31 mouse cellular contexts compared by ENCODE assay signal in the genomic region with DNA sequence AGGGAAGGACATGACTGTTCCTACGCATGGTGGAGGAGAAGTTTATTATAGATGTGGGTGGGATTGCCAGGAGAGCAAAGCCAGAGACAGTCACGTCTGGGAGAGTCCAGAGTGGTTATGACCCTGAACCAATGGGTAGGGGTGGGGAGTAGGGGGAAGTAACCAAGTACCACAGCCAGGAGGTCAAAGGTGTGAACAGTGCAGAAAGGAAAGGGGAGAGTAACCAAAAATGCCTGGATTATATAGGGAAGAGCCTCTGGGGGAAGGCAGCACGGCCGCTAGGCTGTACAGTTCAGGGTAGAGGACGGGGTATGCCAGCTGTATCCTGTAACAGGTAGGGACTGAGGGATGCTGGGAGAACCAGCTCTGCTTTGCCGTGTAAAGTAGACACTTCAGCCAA. TPM values are rescaled to one million over a fixed set of nuclear protein-coding genes. Genes with fewer than 3 reads are reported as not detected.
DNase-seq lines count a peak whose midpoint lies in the region; ATAC-seq and TF ChIP-seq lines count a peak whose summit lies in the region.
"Had no signal": no experiment of that assay in that cellular context is flagged by ENCODE, and none has a peak within 500 bp of the region (broad histone marks: within the 10 kb centered on the region; RNA-seq: fewer than 3 reads in every experiment).

No protein-coding gene starts in this region.

- peaks cover 70% of the 10 kb centered on the region for H3K4me1 ChIP-seq in E14TG2a.4 (replicated peaks; ENCODE audit: low read depth, low read length)
- no peaks in the 10 kb centered on the region for H3K4me1 ChIP-seq in hindbrain, embryonic 16.5 days (ENCODE audit: control insufficient read depth, insufficient read depth, low read depth, low read length)
- H3K4me1 ChIP-seq: embryonic facial prominence, embryonic 12.5 days had no signal

- no peaks in the 10 kb centered on the region for H3K27me3 ChIP-seq in E14TG2a.4 (ENCODE audit: insufficient read depth, low read length)
- H3K27me3 ChIP-seq in hindbrain, embryonic 16.5 days (replicated peaks; ENCODE audit: control insufficient read depth, insufficient read depth, low read length): no peaks in the 10 kb centered on the region
- H3K27me3 ChIP-seq: embryonic facial prominence, embryonic 15.5 days had no signal

- 89% methylated on average over 6 of the region's 6 CpGs for WGBS in hindbrain, embryonic 16.5 days

- DNase-seq in kidney, postnatal 4 days: peak; percentile 16 to 19
- no peak for DNase-seq in kidney, postnatal 36 days
- DNase-seq in ES-CJ7 (ENCODE audit: low read depth, low spot score) (peak; percentile 83), ZHBTc4 (ENCODE audit: low read depth, low spot score) (peak; percentile 57)
- no peak for DNase-seq in spleen, postnatal 10 days (ENCODE audit: low spot score in 2 of 2)
- DNase-seq: adrenal gland, adult 8-10 months; adrenal gland, postnatal 25 days; cerebellum, adult 11-12 months; cerebellum, adult 8-10 months; cerebellum, postnatal 14 days; forebrain, postnatal 0 days; gastrocnemius, postnatal 36 days; heart, postnatal 36 days; kidney, adult 18-20 months had no signal

- ATAC-seq in hindbrain, embryonic 16.5 days: no peak
- ATAC-seq: activated CD4-positive, CD25-positive, alpha-beta regulatory T cell, adult 4 months; CD4-positive, CD25-positive, alpha-beta regulatory T cell, adult 4 months; forebrain, embryonic 14.5 days; forebrain, postnatal 0 days; hindbrain, postnatal 0 days; inflammation-experienced regulatory T-cells, adult 6 months; intestine, embryonic 16.5 days; Patski had no signal

- H3K4me2 ChIP-seq in hindbrain, embryonic 16.5 days (ENCODE audit: low read length): no peak overlapping the region
- H3K4me2 ChIP-seq: embryonic facial prominence, embryonic 12.5 days; embryonic facial prominence, embryonic 15.5 days; heart, embryonic 11.5 days; hindbrain, embryonic 13.5 days had no signal

- H3K4me3 ChIP-seq in E14TG2a.4 (replicated peaks; ENCODE audit: low read length): 0 out of 2 replicates have a peak overlapping the region, but pooled peaks have one; percentile 8
- H3K4me3 ChIP-seq in hindbrain, embryonic 16.5 days (ENCODE audit: low read length): no peak overlapping the region
- H3K4me3 ChIP-seq: embryonic facial prominence, embryonic 12.5 days; embryonic facial prominence, embryonic 15.5 days; hindbrain, embryonic 10.5 days; hindbrain, embryonic 13.5 days had no signal

- TF ChIP-seq CTCF in E14TG2a.4 (conservative IDR thresholded peaks at IDR 0.05; ENCODE audit: low read length): no peak

- H3K27ac ChIP-seq in hindbrain, embryonic 16.5 days (ENCODE audit: low read depth, low read length): no peak overlapping the region
- H3K27ac ChIP-seq: embryonic facial prominence, embryonic 12.5 days; embryonic facial prominence, embryonic 15.5 days; hindbrain, embryonic 10.5 days; hindbrain, embryonic 13.5 days; hindbrain, postnatal 0 days had no signal

- H3K9ac ChIP-seq in hindbrain, embryonic 16.5 days (ENCODE audit: low read depth, low read length): no peak overlapping the region
- H3K9ac ChIP-seq: embryonic facial prominence, embryonic 12.5 days; embryonic facial prominence, embryonic 15.5 days; forebrain, postnatal 0 days; hindbrain, embryonic 13.5 days had no signal

- no peaks in the 10 kb centered on the region for H3K36me3 ChIP-seq in E14TG2a.4 (ENCODE audit: insufficient read depth, low read length)
- no peaks in the 10 kb centered on the region for H3K36me3 ChIP-seq in hindbrain, embryonic 16.5 days (ENCODE audit: control insufficient read depth, insufficient read depth, low read length)
- H3K36me3 ChIP-seq: embryonic facial prominence, embryonic 12.5 days; embryonic facial prominence, embryonic 15.5 days; G1E; hindbrain, embryonic 10.5 days; hindbrain, embryonic 13.5 days had no signal

- peaks cover 4% of the 10 kb centered on the region; the same call in 1 of the 2 replicates for H3K9me3 ChIP-seq in E14TG2a.4 (ENCODE audit: low read length)
- no peaks in the 10 kb centered on the region for H3K9me3 ChIP-seq in hindbrain, embryonic 16.5 days (ENCODE audit: control insufficient read depth, low read length)
- H3K9me3 ChIP-seq: embryonic facial prominence, embryonic 12.5 days; embryonic facial prominence, embryonic 15.5 days; G1E; hindbrain, embryonic 10.5 days; hindbrain, embryonic 13.5 days had no signal

RNA-seq across cellular contexts. Expression of a gene that starts 37.8 kb away (rescaled TPM):
- polyA plus RNA-seq in hindbrain, embryonic 16.5 days (2015; fragmentation: Nextera tagmentation; extraction: Ambion mirVana): 0.81 and 2.9 TPM in 2 replicates
- polyA plus RNA-seq: C2C12; forebrain, embryonic 11.5 days; G1E; heart, embryonic 11.5 days; Patski had no signal

RNA-seq across cellular contexts. Expression of a gene that starts 45.1 kb away (rescaled TPM):
- polyA plus RNA-seq in hindbrain, embryonic 16.5 days (2015; fragmentation: Nextera tagmentation; extraction: Ambion mirVana): 10.0 and 12.9 TPM in 2 replicates

Comparison
In these comparisons a context has a peak if more than half of its experiments do, and no peak if none do; other contexts are left out.
1. DNase-seq: peak in kidney, postnatal 4 days (2 of 2), ES-CJ7 (single experiment) and ZHBTc4 (single experiment); none in kidney, postnatal 36 days (0 of 2) and spleen, postnatal 10 days (0 of 2).